Mouse (Mus musculus) neutrophil, adult 59 days (primary cell): ENCODE results near the gene Zfp760. TPM values are rescaled to one million over a fixed set of nuclear protein-coding genes. Genes with fewer than 3 reads are reported as not detected.

Source experiments
- total RNA-seq, 2 experiments: library from RNA; stranded (reverse); gene quantifications; 1 replicate in 1 of 2; 2 replicates in 1 of 2; pipeline ENCODE4 v1.2.4; 2023

Zfp760 gene
- total RNA-seq: 1 to 10 TPM; 1.6 to 1.7 TPM

DNA sequence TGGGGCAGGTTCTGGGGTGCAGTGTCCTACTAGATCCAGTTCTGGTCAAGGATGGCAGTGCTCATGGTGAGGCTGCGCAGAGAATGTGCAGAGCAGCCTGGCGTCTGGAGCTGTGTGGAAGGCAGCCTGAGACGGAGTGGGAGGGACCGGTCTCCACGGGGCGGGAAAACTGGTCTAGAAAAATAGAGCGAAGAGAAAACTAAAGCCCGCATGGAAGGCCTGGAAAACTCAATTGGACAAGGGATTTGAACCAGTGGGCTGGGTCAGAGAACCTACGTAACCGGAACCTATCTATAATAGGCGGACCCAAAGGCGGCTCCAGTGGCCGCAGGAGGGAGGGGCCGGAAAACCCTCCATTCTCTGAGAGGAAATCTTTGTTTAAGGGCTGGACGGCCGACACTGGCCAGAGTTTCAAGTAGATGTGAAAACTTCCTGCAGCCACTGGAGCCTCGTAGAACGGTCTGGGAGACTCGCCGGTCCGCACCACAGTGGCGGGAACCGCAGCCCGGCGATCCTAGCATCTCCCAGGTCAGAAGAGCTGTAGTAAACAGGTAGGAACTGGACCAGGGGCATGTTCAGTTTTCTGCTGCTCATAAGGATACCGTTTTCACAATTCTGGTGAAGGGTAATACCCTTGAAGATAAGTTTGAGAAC is at the start of gene Zfp760:
Gene Zfp760, plus strand, starts transcription at position 399 of the 654 bp plus-strand sequence.

GRCm38 (mm10) chr17:21691560-21691959 is 16.0 kb upstream of the Zfp760 start, which contains the start of gene Gm10226:
TSS of gene Gm10226 (plus strand) at chr17:21691860.

GRCm38 (mm10) chr17:21730495-21730894 is 23.0 kb downstream of the Zfp760 start, which contains the start of gene Zfp229:
TSS of gene Zfp229 (plus strand) at chr17:21730795.

Other genes with a start within 250 kb of the Zfp760 start
- gene Zfp53, start 218.7 kb upstream of the Zfp760 start, total RNA-seq: 10 to 100 TPM in 1 of 2 experiments, 1 to 10 TPM in 1; 8.9 to 11.2 TPM
- gene Zfp52, start 172.2 kb upstream of the Zfp760 start, total RNA-seq: 1 to 10 TPM; 7.9 to 9.2 TPM
- gene Zfp948, start 140.7 kb upstream of the Zfp760 start, total RNA-seq: 1 to 10 TPM; 2.1 to 2.7 TPM
- gene Zfp983, start 57.1 kb upstream of the Zfp760 start, total RNA-seq: 1 to 10 TPM; 4.7 to 6.5 TPM
- 1 to 10 TPM; 2.2 to 9.1 TPM for gene Gm10226, start 15.9 kb upstream of the Zfp760 start, total RNA-seq
- 1 to 10 TPM in 1 of 2 experiments, under 1 TPM in 1; 0.88 to 1.5 TPM for gene Zfp229, start 23.1 kb downstream of the Zfp760 start, total RNA-seq
- under 1 TPM; 0.20 to 0.49 TPM for gene Zfp820, start 138.0 kb downstream of the Zfp760 start, total RNA-seq
- gene Zfp995, start 202.2 kb downstream of the Zfp760 start, total RNA-seq: 1 to 10 TPM; 3.1 to 3.2 TPM